Mouse (Mus musculus) hindbrain, embryonic 13.5 days (tissue): ENCODE results near the gene Hist1h2bh. TPM values are rescaled to one million over a fixed set of nuclear protein-coding genes. Genes with fewer than 3 reads are reported as not detected.
A peak's percentile ranks its signal among the peaks of the same experiment; 100 is the strongest.

Source experiments
- ATAC-seq: fragments of 200-750 bp; cut with Nextera tagmentation; 2 replicates; pipeline ENCODE4 v1.8.0; 2017; ENCODE audit warnings: moderate TSS enrichment; ENCODE audit not compliant: low FRiP score
- H3K27ac ChIP-seq: fragments of 300-500 bp; sonication (generic); 2 replicates; pipeline ENCODE4 v1.5.1; 2015; ENCODE audit warnings: inconsistent platforms, mild to moderate bottlenecking, moderate library complexity
- H3K27me3 ChIP-seq: fragments of 300-500 bp; sonication (generic); 2 replicates; pipeline ENCODE4 v1.6.1; 2015; ENCODE audit warnings: mild to moderate bottlenecking, inconsistent platforms
- H3K36me3 ChIP-seq: fragments of 300-500 bp; sonication (generic); 2 replicates; pipeline ENCODE4 v1.6.1; 2015; ENCODE audit warnings: mild to moderate bottlenecking, inconsistent platforms
- H3K4me1 ChIP-seq: fragments of 300-500 bp; sonication (generic); replicated peaks from 2 replicates; pipeline ENCODE4 v1.6.1; 2015; ENCODE audit warnings: inconsistent platforms
- H3K4me2 ChIP-seq: fragments of 300-500 bp; sonication (generic); 2 replicates; pipeline ENCODE4 v1.6.1; 2015; ENCODE audit warnings: inconsistent platforms, mild to moderate bottlenecking, moderate library complexity
- H3K4me3 ChIP-seq: fragments of 300-500 bp; sonication (generic); 2 replicates; pipeline ENCODE4 v1.5.1; 2015; ENCODE audit warnings: mild to moderate bottlenecking, inconsistent platforms
- H3K9ac ChIP-seq: fragments of 300-500 bp; sonication (generic); 2 replicates; pipeline ENCODE4 v1.6.1; 2015; ENCODE audit warnings: mild to moderate bottlenecking, inconsistent platforms
- H3K9me3 ChIP-seq: fragments of 300-500 bp; sonication (generic); 2 replicates; pipeline ENCODE4 v1.6.1; 2016; ENCODE audit warnings: inconsistent platforms
- WGBS: fragments of 180-500 bp; shearing (Covaris S2); methylation state at CpG from one replicate; pipeline ENCODE4 v1.1.7; 2015; 5-methylcytosine and 5-hydroxymethylcytosine counted together
- polyA plus RNA-seq: library from polyadenylated mRNA; unstranded; fragments of >200 nt; fragmentation: Nextera tagmentation; extraction: Ambion mirVana; gene quantifications from 2 replicates; pipeline ENCODE4 v1.2.1, GENCODE M21; 2015

The Hist1h2bh gene
- polyA plus RNA-seq, 1 experiment from 2014 or later: 0.29 TPM

- Histone ChIP-seq H3K36me3 (no peaks in the 10 kb centered on the region), H3K4me3 (peak within 1 kb of the TSS; percentile 51), H3K9me3 (no peaks in the 10 kb centered on the region), H3K4me1 (peaks cover 45% of the 10 kb centered on the region), H3K9ac (peak within 1 kb of the TSS; percentile 83), H3K27me3 (no peaks in the 10 kb centered on the region), H3K27ac (peak within 1 kb of the TSS; percentile 96), H3K4me2 (peak within 1 kb of the TSS; percentile 74)
- peak; percentile 86 for ATAC-seq
- under 1% methylated on average over 59 of the region's 70 CpGs for WGBS
These were observed 12.0 kb downstream of the Hist1h2bh start, which contains the start of gene Hist1h4h for GRCm38 (mm10) chr13:23530901-23531875. Hist1h4h (plus strand) TSS chr13:23531050.

- under 1% methylated on average over 20 of the region's 20 CpGs for WGBS
- Histone ChIP-seq H3K4me2 (peak overlapping the region; percentile 74), H3K4me1 (peaks cover 45% of the 10 kb centered on the region), H3K27ac (peak overlapping the region; percentile 96), H3K27me3 (no peaks in the 10 kb centered on the region), H3K36me3 (no peaks in the 10 kb centered on the region), H3K9me3 (no peaks in the 10 kb centered on the region), H3K9ac (peak overlapping the region; percentile 83), H3K4me3 (peak overlapping the region; percentile 51)
- no peak for ATAC-seq
These were observed 12.9 kb downstream of the Hist1h2bh start for GRCm38 (mm10) chr13:23530181-23530900.

GRCm38 (mm10) chr13:23529480-23530165 is 13.6 kb downstream of the Hist1h2bh start:
- ATAC-seq: no peak
- Histone ChIP-seq H3K9ac (peak overlapping the region; percentile 83), H3K36me3 (no peaks in the 10 kb centered on the region), H3K27ac (peak overlapping the region; percentile 96; the same call in 1 of the 2 replicates), H3K27me3 (no peaks in the 10 kb centered on the region), H3K9me3 (no peaks in the 10 kb centered on the region), H3K4me2 (peak overlapping the region; percentile 74), H3K4me3 (peak overlapping the region; percentile 51), H3K4me1 (peaks cover 42% of the 10 kb centered on the region)
- 32% methylated on average over 2 of the region's 2 CpGs for WGBS

GRCm38 (mm10) chr13:23529005-23529404 is 14.2 kb downstream of the Hist1h2bh start:
- no peaks in the 10 kb centered on the region for H3K27me3 ChIP-seq
- no peak overlapping the region for H3K27ac ChIP-seq
- no peak overlapping the region for H3K9ac ChIP-seq
- 67% methylated on average over 5 of the region's 5 CpGs for WGBS
- H3K36me3 ChIP-seq: no peaks in the 10 kb centered on the region
- peak overlapping the region; percentile 13; the same call in 1 of the 2 replicates for H3K4me2 ChIP-seq
- peaks cover 36% of the 10 kb centered on the region for H3K4me1 ChIP-seq
- ATAC-seq: no peak
- no peaks in the 10 kb centered on the region for H3K9me3 ChIP-seq
- no peak overlapping the region for H3K4me3 ChIP-seq

- 0 out of 2 replicates have a peak, but pooled peaks have one; percentile 36 for ATAC-seq
- Histone ChIP-seq H3K4me2 (peak overlapping the region; percentile 51), H3K4me3 (peak overlapping the region; percentile 50), H3K4me1 (peaks cover 18% of the 10 kb centered on the region), H3K9me3 (no peaks in the 10 kb centered on the region), H3K27me3 (no peaks in the 10 kb centered on the region), H3K9ac (peak overlapping the region; percentile 69), H3K27ac (peak overlapping the region; percentile 79), H3K36me3 (no peaks in the 10 kb centered on the region)
- under 1% methylated on average over 17 of the region's 17 CpGs for WGBS
These were observed 16.9 kb downstream of the Hist1h2bh start for GRCm38 (mm10) chr13:23526312-23526711.

GRCm38 (mm10) chr13:23525901-23526300 is 17.3 kb downstream of the Hist1h2bh start:
- Histone ChIP-seq H3K4me1 (peaks cover 18% of the 10 kb centered on the region), H3K27ac (no peak overlapping the region), H3K9me3 (no peaks in the 10 kb centered on the region), H3K4me3 (peak overlapping the region; percentile 50), H3K4me2 (peak overlapping the region; percentile 51), H3K27me3 (no peaks in the 10 kb centered on the region), H3K36me3 (no peaks in the 10 kb centered on the region), H3K9ac (0 out of 2 replicates have a peak overlapping the region, but pooled peaks have one; percentile 9)
- no peak for ATAC-seq
- 2% methylated on average over 10 of the region's 10 CpGs for WGBS

- H3K4me1 ChIP-seq: peaks cover 18% of the 10 kb centered on the region
- H3K9me3 ChIP-seq: no peaks in the 10 kb centered on the region
- H3K9ac ChIP-seq: no peak overlapping the region
- no peak overlapping the region for H3K4me3 ChIP-seq
- no peaks in the 10 kb centered on the region for H3K27me3 ChIP-seq
- peak; percentile 47; the same call in 1 of the 2 replicates for ATAC-seq
- H3K4me2 ChIP-seq: no peak overlapping the region
- WGBS: 8% methylated on average over 5 of the region's 5 CpGs
- H3K27ac ChIP-seq: no peak overlapping the region
- no peaks in the 10 kb centered on the region for H3K36me3 ChIP-seq
These were observed 18.5 kb downstream of the Hist1h2bh start for GRCm38 (mm10) chr13:23524654-23525053.

- WGBS: 38% methylated on average over 5 of the region's 5 CpGs
- ATAC-seq: no peak
- H3K36me3 ChIP-seq: no peaks in the 10 kb centered on the region
- H3K9ac ChIP-seq: no peak overlapping the region
- no peaks in the 10 kb centered on the region for H3K9me3 ChIP-seq
- H3K27me3 ChIP-seq: no peaks in the 10 kb centered on the region
- no peak overlapping the region for H3K4me2 ChIP-seq
- H3K4me1 ChIP-seq: peaks cover 18% of the 10 kb centered on the region
- H3K4me3 ChIP-seq: no peak overlapping the region
- no peak overlapping the region for H3K27ac ChIP-seq
These were observed 19.2 kb downstream of the Hist1h2bh start for GRCm38 (mm10) chr13:23523976-23524375.

- 1% methylated on average over 14 of the region's 14 CpGs for WGBS
- ATAC-seq: no peak
- H3K4me3 ChIP-seq: 0 out of 2 replicates have a peak overlapping the region, but pooled peaks have one; percentile 2
These were observed 21.5 kb downstream of the Hist1h2bh start for GRCm38 (mm10) chr13:23521703-23522102.

GRCm38 (mm10) chr13:23519416-23519815 is 23.8 kb downstream of the Hist1h2bh start:
- Histone ChIP-seq H3K9me3 (no peaks in the 10 kb centered on the region), H3K4me1 (peaks cover 9% of the 10 kb centered on the region), H3K4me2 (peak overlapping the region; percentile 74), H3K36me3 (no peaks in the 10 kb centered on the region), H3K27me3 (no peaks in the 10 kb centered on the region), H3K27ac (no peak overlapping the region), H3K4me3 (peak overlapping the region; percentile 37), H3K9ac (no peak overlapping the region)
- WGBS: under 1% methylated on average over 10 of the region's 10 CpGs
- 0 out of 2 replicates have a peak, but pooled peaks have one; percentile 14 for ATAC-seq

More at GRCm38 (mm10) chr13:23521703-23522102, 21.5 kb downstream of the Hist1h2bh start:
- Histone ChIP-seq H3K27ac (no peak overlapping the region), H3K9ac (no peak overlapping the region), H3K4me2 (peak overlapping the region; percentile 15), H3K27me3 (no peaks in the 10 kb centered on the region), H3K9me3 (no peaks in the 10 kb centered on the region), H3K4me1 (peaks cover 11% of the 10 kb centered on the region), H3K36me3 (no peaks in the 10 kb centered on the region)

- no peaks in the 10 kb centered on the region for H3K9me3 ChIP-seq
- no peaks in the 10 kb centered on the region for H3K27me3 ChIP-seq
- under 1% methylated on average over 6 of the region's 6 CpGs for WGBS
- no peak for ATAC-seq
- peaks cover 9% of the 10 kb centered on the region for H3K4me1 ChIP-seq
- H3K9ac ChIP-seq: no peak overlapping the region
- H3K4me3 ChIP-seq: peak overlapping the region; percentile 37
- H3K27ac ChIP-seq: no peak overlapping the region
- H3K36me3 ChIP-seq: no peaks in the 10 kb centered on the region
- peak overlapping the region; percentile 74 for H3K4me2 ChIP-seq
These were observed 24.3 kb downstream of the Hist1h2bh start for GRCm38 (mm10) chr13:23518885-23519284.
